Comparison of ENCODE assay signal across 10 mouse cellular contexts in the genomic region with DNA sequence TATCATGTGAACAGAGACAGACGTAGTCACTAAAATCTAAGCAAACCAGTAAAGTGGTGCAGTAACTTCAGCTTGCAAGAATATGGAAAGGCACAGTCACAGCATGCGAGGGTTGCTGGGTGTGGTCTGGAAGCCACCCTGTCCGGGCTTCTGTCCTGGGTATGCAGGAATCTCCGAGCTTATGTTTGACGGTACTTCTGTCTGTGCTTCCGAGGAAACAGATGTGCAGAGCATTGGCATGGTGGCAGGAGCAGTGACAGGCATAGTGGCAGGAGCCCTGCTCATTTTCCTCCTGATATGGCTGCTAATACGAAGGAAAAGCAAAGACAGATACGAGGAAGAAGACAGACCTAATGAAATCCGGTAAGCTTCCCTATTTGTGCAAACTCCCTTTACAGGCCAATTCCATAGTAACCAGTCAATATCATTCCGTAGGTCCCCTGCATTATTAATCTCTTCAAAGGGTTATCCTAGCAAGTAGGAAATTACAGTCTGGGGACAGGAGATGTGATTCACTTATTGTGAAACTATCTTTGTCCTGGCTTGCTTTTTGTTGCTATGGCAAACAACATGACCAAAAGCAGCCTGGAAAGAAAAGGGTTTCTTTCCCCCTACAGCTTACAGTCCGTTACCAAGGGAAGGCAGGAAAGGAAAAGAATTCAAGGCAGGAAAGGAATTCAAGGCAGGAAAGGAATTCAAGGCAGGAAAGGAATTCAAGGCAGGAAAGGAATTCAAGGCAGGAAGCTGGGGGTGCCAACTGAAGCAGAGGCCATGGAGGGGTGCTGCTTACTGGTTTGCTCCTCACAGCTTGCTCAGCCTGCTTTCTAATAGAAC. TPM values are rescaled to one million over a fixed set of nuclear protein-coding genes. Genes with fewer than 3 reads are reported as not detected.
DNase-seq lines count a peak whose midpoint lies in the region; ATAC-seq lines count a peak whose summit lies in the region.
"Had no signal": no experiment of that assay in that cellular context is flagged by ENCODE, and none has a peak within 500 bp of the region (broad histone marks: within the 10 kb centered on the region; RNA-seq: fewer than 3 reads in every experiment).

No protein-coding gene starts in this region.

- no peak overlapping the region for H3K9ac ChIP-seq in midbrain, embryonic 11.5 days (ENCODE audit: low read length)
- H3K9ac ChIP-seq in midbrain, embryonic 14.5 days (replicated peaks; ENCODE audit: low read length), result no peak overlapping the region
- H3K9ac ChIP-seq in intestine, embryonic 16.5 days (ENCODE audit: low read depth, low read length), result no peak overlapping the region
- no peak overlapping the region for H3K9ac ChIP-seq in stomach, embryonic 16.5 days (ENCODE audit: low read length)
- H3K9ac ChIP-seq in forebrain, embryonic 16.5 days (replicated peaks; ENCODE audit: low read depth, low read length), result no peak overlapping the region
- H3K9ac ChIP-seq: limb, embryonic 12.5 days had no signal

- no peak for ATAC-seq in midbrain, embryonic 11.5 days (ENCODE audit: low FRiP score)
- ATAC-seq in midbrain, embryonic 14.5 days (ENCODE audit: low FRiP score, low TSS enrichment), result no peak
- ATAC-seq in intestine, embryonic 16.5 days, result no peak
- no peak for ATAC-seq in stomach, embryonic 16.5 days (ENCODE audit: insufficient read depth, low FRiP score)
- ATAC-seq in forebrain, embryonic 16.5 days, result no peak

- peaks cover 27% of the 10 kb centered on the region for H3K4me1 ChIP-seq in midbrain, embryonic 11.5 days (ENCODE audit: control insufficient read depth, insufficient read depth, low read length)
- peaks cover 22% of the 10 kb centered on the region for H3K4me1 ChIP-seq in midbrain, embryonic 14.5 days (ENCODE audit: control insufficient read depth, insufficient read depth, low read length)
- H3K4me1 ChIP-seq in intestine, embryonic 16.5 days (ENCODE audit: control insufficient read depth, insufficient read depth, low read length), result peaks cover 25% of the 10 kb centered on the region
- peaks cover 12% of the 10 kb centered on the region for H3K4me1 ChIP-seq in stomach, embryonic 16.5 days (ENCODE audit: control insufficient read depth, insufficient read depth, low read length)
- peaks cover 11% of the 10 kb centered on the region for H3K4me1 ChIP-seq in forebrain, embryonic 16.5 days (replicated peaks; ENCODE audit: control insufficient read depth, insufficient read depth, low read length)

- no peak overlapping the region for H3K4me2 ChIP-seq in midbrain, embryonic 11.5 days
- no peak overlapping the region for H3K4me2 ChIP-seq in midbrain, embryonic 14.5 days (ENCODE audit: low read length)
- H3K4me2 ChIP-seq in intestine, embryonic 16.5 days (ENCODE audit: low read depth, low read length), result no peak overlapping the region; the same call in 1 of the 2 replicates
- no peak overlapping the region for H3K4me2 ChIP-seq in stomach, embryonic 16.5 days (ENCODE audit: low read depth, low read length)
- no peak overlapping the region for H3K4me2 ChIP-seq in forebrain, embryonic 16.5 days (ENCODE audit: low read length)
- H3K4me2 ChIP-seq: limb, embryonic 12.5 days had no signal

- no peak overlapping the region for H3K4me3 ChIP-seq in midbrain, embryonic 11.5 days (ENCODE audit: low read depth, low read length)
- H3K4me3 ChIP-seq in midbrain, embryonic 14.5 days (replicated peaks; ENCODE audit: low read depth, low read length), result no peak overlapping the region
- no peak overlapping the region for H3K4me3 ChIP-seq in intestine, embryonic 16.5 days (ENCODE audit: low read length)
- H3K4me3 ChIP-seq in stomach, embryonic 16.5 days (replicated peaks; ENCODE audit: low read length), result no peak overlapping the region
- no peak overlapping the region for H3K4me3 ChIP-seq in forebrain, embryonic 16.5 days (replicated peaks; ENCODE audit: low read length)
- H3K4me3 ChIP-seq: limb, embryonic 12.5 days had no signal

- H3K36me3 ChIP-seq in midbrain, embryonic 11.5 days (ENCODE audit: control insufficient read depth, insufficient read depth, low read length), result no peaks in the 10 kb centered on the region
- H3K36me3 ChIP-seq in midbrain, embryonic 14.5 days (ENCODE audit: control insufficient read depth, insufficient read depth, low read length), result peaks cover 12% of the 10 kb centered on the region
- H3K36me3 ChIP-seq in intestine, embryonic 16.5 days (ENCODE audit: control insufficient read depth, insufficient read depth, low read length), result no peaks in the 10 kb centered on the region
- H3K36me3 ChIP-seq in stomach, embryonic 16.5 days (ENCODE audit: control insufficient read depth, insufficient read depth, low read length), result no peaks in the 10 kb centered on the region
- 0 out of 2 replicates have a peak, but pooled peaks cover 4% of the 10 kb centered on the region for H3K36me3 ChIP-seq in forebrain, embryonic 16.5 days (ENCODE audit: control insufficient read depth, insufficient read depth)

- no peaks in the 10 kb centered on the region for H3K9me3 ChIP-seq in midbrain, embryonic 11.5 days (ENCODE audit: control insufficient read depth, low read length)
- no peaks in the 10 kb centered on the region for H3K9me3 ChIP-seq in midbrain, embryonic 14.5 days (ENCODE audit: control insufficient read depth, low read length)
- H3K9me3 ChIP-seq in intestine, embryonic 16.5 days (ENCODE audit: control insufficient read depth, low read length), result no peaks in the 10 kb centered on the region
- H3K9me3 ChIP-seq in stomach, embryonic 16.5 days (replicated peaks; ENCODE audit: control insufficient read depth, low read length), result no peaks in the 10 kb centered on the region
- H3K9me3 ChIP-seq in forebrain, embryonic 16.5 days (ENCODE audit: control insufficient read depth, low read length), result no peaks in the 10 kb centered on the region
- H3K9me3 ChIP-seq: limb, embryonic 12.5 days had no signal

- no peaks in the 10 kb centered on the region for H3K27me3 ChIP-seq in midbrain, embryonic 11.5 days (ENCODE audit: control insufficient read depth, insufficient read depth, low read length)
- H3K27me3 ChIP-seq in midbrain, embryonic 14.5 days (ENCODE audit: control insufficient read depth, insufficient read depth, low read length), result no peaks in the 10 kb centered on the region
- no peaks in the 10 kb centered on the region for H3K27me3 ChIP-seq in intestine, embryonic 16.5 days (replicated peaks; ENCODE audit: control insufficient read depth, insufficient read depth, low read length)
- no peaks in the 10 kb centered on the region for H3K27me3 ChIP-seq in stomach, embryonic 16.5 days (ENCODE audit: control insufficient read depth, insufficient read depth, low read length)
- 0 out of 2 replicates have a peak, but pooled peaks cover 3% of the 10 kb centered on the region for H3K27me3 ChIP-seq in forebrain, embryonic 16.5 days (replicated peaks; ENCODE audit: control insufficient read depth, insufficient read depth, low read length)
- H3K27me3 ChIP-seq: limb, embryonic 12.5 days had no signal

- WGBS in midbrain, embryonic 11.5 days, result 78% methylated on average over 11 of the region's 11 CpGs
- 65% methylated on average over 11 of the region's 11 CpGs for WGBS in midbrain, embryonic 14.5 days
- 65% methylated on average over 11 of the region's 11 CpGs for WGBS in intestine, embryonic 16.5 days
- whole genome bisulfite sequencing in stomach, embryonic 16.5 days, result 72% methylated on average over 11 of the region's 11 CpGs
- WGBS in forebrain, embryonic 16.5 days, result 70% methylated on average over 11 of the region's 11 CpGs

- peak; percentile 93 for DNase-seq in heart, adult 11 months
- DNase-seq in heart, postnatal 14 days, result no peak
- peak; percentile 76 for DNase-seq in midbrain, embryonic 11.5 days (ENCODE audit: low spot score, missing footprints)
- no peak for DNase-seq in midbrain, embryonic 14.5 days
- DNase-seq in cerebellum, adult 18-20 months, result no peak
- DNase-seq: B cell, adult 2 months had no signal

- intact Hi-C loops in heart, postnatal 14 days (cut with DNase I), result no loop called here

- H3K27ac ChIP-seq in midbrain, embryonic 11.5 days (ENCODE audit: low read depth, low read length), result no peak overlapping the region
- H3K27ac ChIP-seq in midbrain, embryonic 14.5 days (replicated peaks; ENCODE audit: low read depth, low read length), result no peak overlapping the region
- H3K27ac ChIP-seq in intestine, embryonic 16.5 days (ENCODE audit: low read length), result peak overlapping the region; percentile 85
- H3K27ac ChIP-seq in stomach, embryonic 16.5 days (ENCODE audit: low read length), result peak overlapping the region; percentile 77
- H3K27ac ChIP-seq in forebrain, embryonic 16.5 days (ENCODE audit: low read length), result no peak overlapping the region
- H3K27ac ChIP-seq: limb, embryonic 12.5 days had no signal

RNA-seq across cellular contexts. Expression of a gene that starts 19.7 kb away (rescaled TPM):
- total RNA-seq in heart, postnatal 14 days (2021), result 1,000 to 10,000 TPM; 1,048 to 1,357 TPM
- 3,704 and 3,886 TPM in 2 replicates for polyA plus RNA-seq in midbrain, embryonic 11.5 days (2014; fragmentation: Nextera tagmentation; extraction: Ambion mirVana)
- 2,437 and 3,041 TPM in 2 replicates for polyA plus RNA-seq in midbrain, embryonic 14.5 days (2014; fragmentation: Nextera tagmentation; extraction: Ambion mirVana)
- polyA plus RNA-seq in intestine, embryonic 16.5 days (2015; fragmentation: Nextera tagmentation; extraction: Ambion mirVana), result 2,348 and 2,439 TPM in 2 replicates
- polyA plus RNA-seq in stomach, embryonic 16.5 days (2015; fragmentation: Nextera tagmentation; extraction: Ambion mirVana), result 2,089 and 2,252 TPM in 2 replicates
- 3,453 and 3,528 TPM in 2 replicates for polyA plus RNA-seq in forebrain, embryonic 16.5 days (2015; fragmentation: Nextera tagmentation; extraction: Ambion mirVana)

Comparison
In these comparisons a context has a peak if more than half of its experiments do, and no peak if none do; other contexts are left out.
1. DNase-seq: peak in heart, adult 11 months (single experiment) and midbrain, embryonic 11.5 days (single experiment); none in heart, postnatal 14 days (0 of 2), midbrain, embryonic 14.5 days (single experiment) and cerebellum, adult 18-20 months (0 of 2).
2. H3K27ac ChIP-seq: peak in intestine, embryonic 16.5 days (single experiment) and stomach, embryonic 16.5 days (single experiment); none in midbrain, embryonic 11.5 days (single experiment), midbrain, embryonic 14.5 days (single experiment) and forebrain, embryonic 16.5 days (single experiment).